Mouse (Mus musculus): ENCODE data around the gene Ndrg4. TPM values are rescaled to one million over a fixed set of nuclear protein-coding genes. Genes with fewer than 3 reads are reported as not detected.
A peak's percentile ranks its signal among the peaks of the same experiment; 100 is the strongest.

Ndrg4 gene
- polyA plus RNA-seq, 1 experiment: 43.3 TPM

- Histone ChIP-seq H3K27me3 (ENCODE audit: control insufficient read depth, insufficient read depth, insufficient read length) (no peaks in the 10 kb centered on the region), H3ac (ENCODE audit: control insufficient read depth, insufficient read length, low read depth) (peak overlapping the region; percentile 90), H3K36me3 (ENCODE audit: control insufficient read depth, insufficient read depth) (no peaks in the 10 kb centered on the region)
Measured at GRCm38 (mm10) chr8:95678024-95678611, 1.3 kb downstream of the Ndrg4 start.

GRCm38 (mm10) chr8:95688073-95688672 lies 11.4 kb downstream of the Ndrg4 start:
- no peak for TF ChIP-seq FOSL1 (IDR thresholded peaks at IDR 0.05; ENCODE audit: insufficient read depth, low read length, poor library complexity, severe bottlenecking)
- no peak for TF ChIP-seq CTCF (IDR thresholded peaks at IDR 0.05; ENCODE audit: control insufficient read depth, insufficient read depth, insufficient read length)
- TF ChIP-seq MAX (IDR thresholded peaks at IDR 0.05): no peak
- TF ChIP-seq MYOD1 (IDR thresholded peaks at IDR 0.05; ENCODE audit: control insufficient read depth, insufficient read length, low read depth): no peak
- no peak for TF ChIP-seq MYOG (IDR thresholded peaks at IDR 0.05; ENCODE audit: control insufficient read depth, extremely low read depth, insufficient read length)
- no peak for TF ChIP-seq CEBPB (IDR thresholded peaks at IDR 0.05; ENCODE audit: low read depth)
- TF ChIP-seq USF1 (IDR thresholded peaks at IDR 0.05; ENCODE audit: low read depth): no peak
- no peaks in the 10 kb centered on the region for H3K36me3 ChIP-seq (ENCODE audit: control insufficient read depth, insufficient read depth)
- no peak overlapping the region for H3ac ChIP-seq (ENCODE audit: control insufficient read depth, insufficient read length, low read depth)
- H3K4me3 ChIP-seq (ENCODE audit: insufficient read depth, poor library complexity, severe bottlenecking): no peak overlapping the region
- peaks cover 9% of the 10 kb centered on the region for H3K79me3 ChIP-seq (ENCODE audit: low read depth)
- no peaks in the 10 kb centered on the region for H3K27me3 ChIP-seq (ENCODE audit: control insufficient read depth, insufficient read depth, insufficient read length)
- H3K79me2 ChIP-seq (ENCODE audit: control insufficient read depth, insufficient read depth): peaks cover 27% of the 10 kb centered on the region

More at GRCm38 (mm10) chr8:95678024-95678611, 1.3 kb downstream of the Ndrg4 start:
- peaks cover 7% of the 10 kb centered on the region for H3K79me3 ChIP-seq (ENCODE audit: low read depth)
- peak overlapping the region; percentile 43 for H3K4me3 ChIP-seq (ENCODE audit: insufficient read depth, poor library complexity, severe bottlenecking)
- TF ChIP-seq CTCF (IDR thresholded peaks at IDR 0.05; ENCODE audit: control insufficient read depth, insufficient read depth, insufficient read length): no peak
- TF ChIP-seq MAX (IDR thresholded peaks at IDR 0.05): no peak
- TF ChIP-seq FOSL1 (IDR thresholded peaks at IDR 0.05; ENCODE audit: insufficient read depth, low read length, poor library complexity, severe bottlenecking): no peak
- TF ChIP-seq CEBPB (IDR thresholded peaks at IDR 0.05; ENCODE audit: low read depth): no peak
- no peak for TF ChIP-seq MYOG (IDR thresholded peaks at IDR 0.05; ENCODE audit: control insufficient read depth, extremely low read depth, insufficient read length)
- TF ChIP-seq MYOD1 (IDR thresholded peaks at IDR 0.05; ENCODE audit: control insufficient read depth, insufficient read length, low read depth): no peak
- no peak for TF ChIP-seq USF1 (IDR thresholded peaks at IDR 0.05; ENCODE audit: low read depth)
- H3K79me2 ChIP-seq (ENCODE audit: control insufficient read depth, insufficient read depth): peaks cover 46% of the 10 kb centered on the region

GRCm38 (mm10) chr8:95690929-95691541 lies 14.3 kb downstream of the Ndrg4 start:
- Histone ChIP-seq H3K36me3 (ENCODE audit: control insufficient read depth, insufficient read depth) (no peaks in the 10 kb centered on the region), H3ac (ENCODE audit: control insufficient read depth, insufficient read length, low read depth) (no peak overlapping the region), H3K27me3 (ENCODE audit: control insufficient read depth, insufficient read depth, insufficient read length) (no peaks in the 10 kb centered on the region), H3K79me2 (ENCODE audit: control insufficient read depth, insufficient read depth) (peaks cover 20% of the 10 kb centered on the region), H3K4me3 (ENCODE audit: insufficient read depth, poor library complexity, severe bottlenecking) (no peak overlapping the region), H3K79me3 (ENCODE audit: low read depth) (peaks cover 9% of the 10 kb centered on the region)
- TF ChIP-seq MYOG (IDR thresholded peaks at IDR 0.05; ENCODE audit: control insufficient read depth, extremely low read depth, insufficient read length): no peak
- TF ChIP-seq MAX (IDR thresholded peaks at IDR 0.05): no peak
- TF ChIP-seq CEBPB (IDR thresholded peaks at IDR 0.05; ENCODE audit: low read depth): no peak
- TF ChIP-seq MYOD1 (IDR thresholded peaks at IDR 0.05; ENCODE audit: control insufficient read depth, insufficient read length, low read depth): no peak
- TF ChIP-seq FOSL1 (IDR thresholded peaks at IDR 0.05; ENCODE audit: insufficient read depth, low read length, poor library complexity, severe bottlenecking): no peak
- TF ChIP-seq USF1 (IDR thresholded peaks at IDR 0.05; ENCODE audit: low read depth): no peak
- TF ChIP-seq CTCF (IDR thresholded peaks at IDR 0.05; ENCODE audit: control insufficient read depth, insufficient read depth, insufficient read length): no peak

- H3K79me3 ChIP-seq (ENCODE audit: low read depth): peaks cover 2% of the 10 kb centered on the region
- H3K36me3 ChIP-seq (ENCODE audit: control insufficient read depth, insufficient read depth): no peaks in the 10 kb centered on the region
- peaks cover under 1% of the 10 kb centered on the region for H3K79me2 ChIP-seq (ENCODE audit: control insufficient read depth, insufficient read depth)
- TF ChIP-seq MYOG (IDR thresholded peaks at IDR 0.05; ENCODE audit: control insufficient read depth, extremely low read depth, insufficient read length) (no peak), MYOD1 (IDR thresholded peaks at IDR 0.05; ENCODE audit: control insufficient read depth, insufficient read length, low read depth) (no peak), MAX (IDR thresholded peaks at IDR 0.05) (no peak)
- H3K4me3 ChIP-seq (ENCODE audit: insufficient read depth, poor library complexity, severe bottlenecking): no peak overlapping the region
- no peak overlapping the region for H3ac ChIP-seq (ENCODE audit: control insufficient read depth, insufficient read length, low read depth)
- H3K27me3 ChIP-seq (ENCODE audit: control insufficient read depth, insufficient read depth, insufficient read length): no peaks in the 10 kb centered on the region
Measured at GRCm38 (mm10) chr8:95694631-95695030, 17.9 kb downstream of the Ndrg4 start.

GRCm38 (mm10) chr8:95696661-95697060 lies 19.9 kb downstream of the Ndrg4 start:
- TF ChIP-seq MAX (IDR thresholded peaks at IDR 0.05): no peak
- TF ChIP-seq CTCF (IDR thresholded peaks at IDR 0.05; ENCODE audit: control insufficient read depth, insufficient read depth, insufficient read length): no peak
- no peak for TF ChIP-seq CEBPB (IDR thresholded peaks at IDR 0.05; ENCODE audit: low read depth)
- no peak for TF ChIP-seq FOSL1 (IDR thresholded peaks at IDR 0.05; ENCODE audit: insufficient read depth, low read length, poor library complexity, severe bottlenecking)
- TF ChIP-seq USF1 (IDR thresholded peaks at IDR 0.05; ENCODE audit: low read depth): no peak
- TF ChIP-seq MYOG (IDR thresholded peaks at IDR 0.05; ENCODE audit: control insufficient read depth, extremely low read depth, insufficient read length): no peak
- no peak for TF ChIP-seq MYOD1 (IDR thresholded peaks at IDR 0.05; ENCODE audit: control insufficient read depth, insufficient read length, low read depth)
- Histone ChIP-seq H3K79me3 (ENCODE audit: low read depth) (no peaks in the 10 kb centered on the region), H3K36me3 (ENCODE audit: control insufficient read depth, insufficient read depth) (no peaks in the 10 kb centered on the region), H3ac (ENCODE audit: control insufficient read depth, insufficient read length, low read depth) (no peak overlapping the region), H3K79me2 (ENCODE audit: control insufficient read depth, insufficient read depth) (no peaks in the 10 kb centered on the region), H3K27me3 (ENCODE audit: control insufficient read depth, insufficient read depth, insufficient read length) (no peaks in the 10 kb centered on the region), H3K4me3 (ENCODE audit: insufficient read depth, poor library complexity, severe bottlenecking) (no peak overlapping the region)
